Mouse (Mus musculus) MEL (cell line): Measurements from ENCODE around the gene Acly. TPM values are rescaled to one million over a fixed set of nuclear protein-coding genes. Genes with fewer than 3 reads are reported as not detected.

Experiments used
- DNase-seq: peaks from one replicate; pipeline ENCODE4 v3.0.0; 2011; ENCODE audit warnings: low read depth, low spot score
- H3K27ac ChIP-seq: 2 replicates; pipeline ENCODE4 v1.5.1; 2012; ENCODE audit warnings: low read depth, mild to moderate bottlenecking, control low read depth, low read length, moderate library complexity; ENCODE audit not compliant: control insufficient read depth
- H3K27me3 ChIP-seq, 2 experiments: fragments of 150-350 bp in 1 of 2; sonication (generic) in 1 of 2; 2 replicates each; pipeline ENCODE4 v1.6.1; 2012; ENCODE audit warnings: low read length in 2 of 2, mild to moderate bottlenecking in 2 of 2, improper control_type of control experiment in 1 of 2, moderate library complexity in 1 of 2; ENCODE audit not compliant: insufficient read depth in 2 of 2, control insufficient read depth in 1 of 2
- H3K36me3 ChIP-seq, 2 experiments: 2 replicates each; pipeline ENCODE4 v1.6.1; 2012 to 2014; ENCODE audit warnings: low read length in 2 of 2, improper control_type of control experiment in 1 of 2, inconsistent platforms in 1 of 2, mild to moderate bottlenecking in 1 of 2; ENCODE audit not compliant: insufficient read depth in 2 of 2, control insufficient read depth in 1 of 2
- H3K4me1 ChIP-seq, 2 experiments: fragments of 150-350 bp in 1 of 2; sonication (generic) in 1 of 2; 2 replicates each; pipeline ENCODE4 v1.6.1; 2012; ENCODE audit warnings: low read length in 2 of 2, improper control_type of control experiment in 1 of 2, mild to moderate bottlenecking in 1 of 2; ENCODE audit not compliant: insufficient read depth in 2 of 2, control insufficient read depth in 1 of 2
- H3K4me3 ChIP-seq, 2 experiments: fragments of 150-350 bp in 1 of 2; sonication (generic) in 1 of 2; 2 replicates each; pipeline ENCODE4 v1.5.1; 2012; ENCODE audit warnings: low read depth in 2 of 2, low read length in 2 of 2, mild to moderate bottlenecking in 2 of 2, moderate library complexity in 2 of 2, control low read depth in 1 of 2, improper control_type of control experiment in 1 of 2; ENCODE audit not compliant: control insufficient read depth in 1 of 2, insufficient read depth in 1 of 2
- H3K79me2 ChIP-seq: 2 replicates; pipeline ENCODE4 v1.6.1; 2012; ENCODE audit warnings: mild to moderate bottlenecking, low read length, moderate library complexity; ENCODE audit not compliant: control insufficient read depth, poor library complexity, insufficient read depth
- H3K9ac ChIP-seq: 2 replicates; pipeline ENCODE4 v1.6.1; 2012; ENCODE audit warnings: low read depth, mild to moderate bottlenecking, control low read depth, low read length, moderate library complexity; ENCODE audit not compliant: control insufficient read depth, poor library complexity, severe bottlenecking
- H3K9me3 ChIP-seq: fragments of 150-350 bp; sonication (generic); replicated peaks from 2 replicates; pipeline ENCODE4 v1.6.1; 2012; ENCODE audit warnings: mild to moderate bottlenecking, low read length, improper control_type of control experiment, moderate library complexity; ENCODE audit not compliant: insufficient read depth
- BHLHE40 ChIP-seq: IDR thresholded peaks from 2 replicates; pipeline ENCODE4 v1.6.1; 2012; ENCODE audit warnings: low read depth, mild to moderate bottlenecking, inconsistent platforms, low read length, improper control_type of control experiment, borderline replicate concordance
- CHD2 ChIP-seq: IDR thresholded peaks from 2 replicates; pipeline ENCODE4 v1.6.1; 2011; ENCODE audit warnings: low read length, improper control_type of control experiment
- CTCF ChIP-seq, 3 experiments: IDR thresholded peaks in 2 of 3; conservative IDR thresholded peaks in 1 of 3; 2 replicates each; pipeline ENCODE4 v1.5.1; 2011 to 2012; ENCODE audit warnings: low read length in 3 of 3, low read depth in 2 of 3, mild to moderate bottlenecking in 2 of 3, improper control_type of control experiment in 1 of 3, inconsistent platforms in 1 of 3, mixed read lengths in 1 of 3, moderate library complexity in 1 of 3; ENCODE audit not compliant: control insufficient read depth in 1 of 3, insufficient read depth in 1 of 3, poor library complexity in 1 of 3, severe bottlenecking in 1 of 3
- E2F4 ChIP-seq: IDR thresholded peaks from 2 replicates; pipeline ENCODE4 v1.6.1; 2011; ENCODE audit warnings: low read depth, low read length, improper control_type of control experiment, borderline replicate concordance
- ETS1 ChIP-seq: IDR thresholded peaks from 2 replicates; pipeline ENCODE4 v1.6.1; 2012; ENCODE audit warnings: low read depth, mild to moderate bottlenecking, inconsistent platforms, low read length, improper control_type of control experiment, moderate library complexity
- GATA1 ChIP-seq: IDR thresholded peaks from 2 replicates; pipeline ENCODE4 v1.6.1; 2011; ENCODE audit warnings: low read depth, low read length, improper control_type of control experiment
- JUND ChIP-seq: IDR thresholded peaks from 2 replicates; pipeline ENCODE4 v1.6.1; 2011; ENCODE audit warnings: low read depth, mild to moderate bottlenecking, improper control_type of control experiment, low read length
- MAZ ChIP-seq: IDR thresholded peaks from 2 replicates; pipeline ENCODE4 v1.6.1; 2012; ENCODE audit warnings: low read depth, mild to moderate bottlenecking, inconsistent platforms, low read length, improper control_type of control experiment
- MYC ChIP-seq: IDR thresholded peaks from 2 replicates; pipeline ENCODE4 v1.6.1; 2011; ENCODE audit warnings: low read depth, mild to moderate bottlenecking, low read length, improper control_type of control experiment, moderate library complexity
- NRF1 ChIP-seq: IDR thresholded peaks from 2 replicates; pipeline ENCODE4 v1.6.1; 2014; ENCODE audit warnings: low read depth, mild to moderate bottlenecking, inconsistent platforms, low read length, improper control_type of control experiment, moderate library complexity; ENCODE audit not compliant: poor library complexity, insufficient read depth, severe bottlenecking
- POLR2A ChIP-seq, 2 experiments: IDR thresholded peaks; 2 replicates each; pipeline ENCODE4 v1.6.1; 2011 to 2012; ENCODE audit warnings: low read length in 2 of 2, mild to moderate bottlenecking in 2 of 2, control low read depth in 1 of 2, improper control_type of control experiment in 1 of 2, low read depth in 1 of 2, moderate library complexity in 1 of 2; ENCODE audit not compliant: control insufficient read depth in 1 of 2, insufficient read depth in 1 of 2, poor library complexity in 1 of 2
- POLR2AphosphoS5 ChIP-seq: IDR thresholded peaks from 2 replicates; pipeline ENCODE4 v1.6.1; 2012; ENCODE audit warnings: low read depth, borderline replicate concordance, mild to moderate bottlenecking, inconsistent platforms, low read length, moderate library complexity, mixed read lengths
- RCOR1 ChIP-seq: IDR thresholded peaks from 2 replicates; pipeline ENCODE4 v1.6.1; 2012; ENCODE audit warnings: low read depth, mild to moderate bottlenecking, inconsistent platforms, low read length, improper control_type of control experiment
- TBP ChIP-seq: IDR thresholded peaks from 2 replicates; pipeline ENCODE4 v1.8.0; 2011; ENCODE audit warnings: low read depth, low read length, improper control_type of control experiment
- USF1 ChIP-seq: IDR thresholded peaks from 2 replicates; pipeline ENCODE4 v1.6.1; 2014; ENCODE audit warnings: low read depth, mild to moderate bottlenecking, inconsistent platforms, low read length, improper control_type of control experiment, moderate library complexity
- ZC3H11A ChIP-seq: IDR thresholded peaks from 2 replicates; pipeline ENCODE4 v1.6.1; 2012; ENCODE audit warnings: low read depth, mild to moderate bottlenecking, inconsistent platforms, low read length, improper control_type of control experiment
- ZKSCAN1 ChIP-seq: IDR thresholded peaks from 2 replicates; pipeline ENCODE4 v1.6.1; 2012; ENCODE audit warnings: low read depth, mild to moderate bottlenecking, inconsistent platforms, low read length, improper control_type of control experiment, moderate library complexity
- polyA plus RNA-seq, 2 experiments: library from polyadenylated mRNA; stranded (reverse) in 1 of 2; unstranded in 1 of 2; fragments of >175 nt in 1 of 2; fragments of >200 nt in 1 of 2; gene quantifications; 2 replicates each; pipeline versions ENCODE4 v1.2.1 to v1.2.4; 2012; ENCODE audit warnings: low replicate concordance in 2 of 2, low read depth in 1 of 2; ENCODE audit not compliant: insufficient read length in 2 of 2, insufficient read depth in 1 of 2, missing spikeins in 1 of 2
- total RNA-seq: library from RNA; depleted of rRNA; stranded (reverse); fragments of 300-350 nt; gene quantifications from 2 replicates; pipeline ENCODE4 v1.2.3, GENCODE M21; 2012

The Acly gene
- total and polyA plus RNA-seq, 3 experiments = 167 to 234 TPM; not detected in 1

DNA sequence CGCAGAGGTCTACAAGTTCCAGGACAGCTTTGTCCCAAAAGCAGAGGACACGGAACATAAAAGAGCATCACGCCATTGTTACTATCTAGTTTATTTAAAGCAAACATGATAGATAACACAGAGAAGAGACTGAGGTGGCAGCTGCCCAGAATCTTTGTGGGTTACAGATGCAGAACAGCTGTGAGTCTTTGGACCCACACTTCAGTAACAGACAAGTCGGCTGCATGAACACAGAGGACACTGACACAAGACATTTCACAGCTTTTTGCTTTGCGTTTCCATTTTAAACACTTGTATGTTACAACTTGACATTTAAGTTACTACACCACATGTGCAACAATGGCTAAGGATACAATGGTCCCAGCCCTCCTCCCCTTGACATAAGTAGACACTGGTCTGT, 51.5 kb downstream of the Acly start:
- Histone ChIP-seq H3K27ac (no peak overlapping the region), H3K79me2 (peaks cover 12% of the 10 kb centered on the region), H3K9ac (no peak overlapping the region), H3K9me3 (no peaks in the 10 kb centered on the region), H3K4me1 (peaks cover 4% of the 10 kb centered on the region in 2 experiments; a peak in 2 of 4 replicates), H3K4me3 (no peak overlapping the region), H3K36me3 (peaks cover 8 to 26% of the 10 kb centered on the region in 2 experiments), H3K27me3 (no peaks in the 10 kb centered on the region)
- DNase-seq = no peak
- TF ChIP-seq BHLHE40 = no peak
- TF ChIP-seq E2F4 = no peak
- TF ChIP-seq TBP = no peak
- no peak for TF ChIP-seq MYC
- TF ChIP-seq JUND = no peak
- TF ChIP-seq RCOR1 = no peak
- TF ChIP-seq MAZ = no peak
- TF ChIP-seq POLR2A (IDR thresholded peaks at IDR 0.05; ENCODE audit: control insufficient read depth in 1 of 2, insufficient read depth in 1 of 2, low read depth in 1 of 2, low read length in 2 of 2, poor library complexity in 1 of 2) = no peak

DNA sequence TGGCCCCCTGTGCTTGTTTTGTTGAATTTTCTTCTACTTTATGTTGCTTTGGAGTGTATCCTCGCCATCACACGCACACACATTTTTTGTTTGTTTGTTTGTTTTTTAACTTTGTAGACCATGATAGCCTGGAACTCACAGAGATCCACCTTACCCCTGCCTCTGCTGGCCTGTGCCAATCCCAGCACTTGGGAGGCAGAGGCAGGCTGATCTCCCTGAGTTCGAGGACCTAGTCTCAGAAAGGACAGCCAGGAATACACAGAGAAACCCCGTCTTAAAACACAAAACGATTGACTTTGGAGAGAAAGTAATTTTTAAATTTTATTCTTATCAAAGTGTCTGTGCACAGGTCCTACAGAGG, 54.9 kb downstream of the Acly start:
- H3K79me2 ChIP-seq = peaks cover 44% of the 10 kb centered on the region
- peak overlapping the region; percentile 15 to 23 for H3K4me3 ChIP-seq
- TF ChIP-seq ZC3H11A = no peak
- TF ChIP-seq MYC = no peak
- TF ChIP-seq NRF1 = no peak
- TF ChIP-seq MAZ = no peak
- no peak for TF ChIP-seq RCOR1
- TF ChIP-seq E2F4 = no peak
- no peak for TF ChIP-seq USF1
- no peak for TF ChIP-seq CHD2
- no peak for TF ChIP-seq POLR2AphosphoS5
- no peak; a peak in 1 of 4 replicates for TF ChIP-seq POLR2A (IDR thresholded peaks at IDR 0.05; ENCODE audit: control insufficient read depth in 1 of 2, insufficient read depth in 1 of 2, low read depth in 1 of 2, low read length in 2 of 2, poor library complexity in 1 of 2)
- no peak for TF ChIP-seq ZKSCAN1
- no peak for TF ChIP-seq GATA1
- TF ChIP-seq CTCF (IDR thresholded peaks at IDR 0.05 in 2 of 3, conservative IDR thresholded peaks at IDR 0.05 in 1 of 3; ENCODE audit: control insufficient read depth in 1 of 3, insufficient read depth in 1 of 3, low read depth in 2 of 3, low read length in 3 of 3, poor library complexity in 1 of 3, severe bottlenecking in 1 of 3) = no peak
- no peak for TF ChIP-seq ETS1
- TF ChIP-seq, all 39 proteins: peak for 0
- no peak for DNase-seq
- peaks cover 11 to 37% of the 10 kb centered on the region in 2 experiments for H3K36me3 ChIP-seq
- no peaks in the 10 kb centered on the region for H3K9me3 ChIP-seq
- H3K27me3 ChIP-seq = no peaks in the 10 kb centered on the region
- H3K27ac ChIP-seq = peak overlapping the region; percentile 18
- peaks cover 10 to 21% of the 10 kb centered on the region in 2 experiments for H3K4me1 ChIP-seq
- peak overlapping the region; percentile 10; the same call in 1 of the 2 replicates for H3K9ac ChIP-seq
